Mouse (Mus musculus): ENCODE measurements at regions not wholly inside any gene's neighbourhood (a gene's known extent, or its start where the extent isn't known, plus 50 kb on each side); places are given as distances from the start of the nearest gene placed in this dataset.

DNA sequence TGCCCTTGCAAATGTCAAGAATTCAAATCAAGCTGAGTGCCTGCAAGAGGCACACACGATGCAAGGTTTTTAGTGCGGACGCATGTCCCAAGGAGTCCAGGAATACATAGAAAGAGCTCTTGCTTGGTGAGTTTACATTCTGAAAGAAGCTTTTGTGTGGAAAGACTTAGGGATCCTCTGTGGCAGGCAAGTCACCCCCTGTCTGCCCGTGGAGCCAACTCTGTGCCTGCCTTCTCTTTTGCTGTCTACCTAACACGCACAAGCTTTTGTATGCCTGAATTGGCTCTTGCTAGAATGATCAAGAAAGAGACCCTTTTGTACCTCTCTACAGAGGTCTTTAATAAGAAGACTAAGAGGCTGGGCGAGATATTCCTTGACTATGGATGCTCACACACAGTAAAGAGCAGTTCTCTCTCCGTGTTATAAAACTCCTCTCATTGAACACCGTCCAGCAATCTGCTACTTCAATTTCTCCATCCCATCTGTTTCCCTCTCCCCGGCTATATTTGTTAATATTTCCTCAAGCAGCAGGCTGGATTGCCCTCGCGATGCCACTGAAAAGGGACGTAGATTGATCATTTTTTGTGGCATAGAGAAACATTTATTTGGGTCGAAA lies 543.3 kb upstream of the Pou3f3 start:
- DNase-seq (ENCODE audit: low read depth): peak; percentile 63
- no peak for TF ChIP-seq CTCF (IDR thresholded peaks at IDR 0.05; ENCODE audit: borderline replicate concordance, extremely low read depth, insufficient read depth, insufficient read length)

DNA sequence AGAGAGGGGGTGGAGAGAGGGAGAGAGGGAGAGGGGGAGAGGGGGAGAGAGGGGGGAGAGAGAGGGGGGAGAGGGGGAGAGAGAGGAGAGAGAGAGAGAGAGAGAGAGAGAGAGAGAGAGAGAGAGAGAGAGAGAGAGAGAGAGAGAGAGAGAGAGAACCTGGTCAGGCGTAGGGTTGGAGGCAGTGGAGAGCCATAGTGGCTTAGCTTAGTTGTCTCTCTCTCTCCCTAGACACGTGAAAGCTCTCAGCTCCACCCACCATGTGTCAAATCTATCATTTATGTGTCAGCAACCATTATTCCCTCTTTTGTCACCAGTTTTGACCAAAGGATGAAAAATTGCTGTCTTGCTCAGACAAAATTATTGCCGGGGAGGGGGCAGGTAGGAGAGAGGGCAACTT lies 542.7 kb upstream of the Pou3f3 start:
- peak; percentile 30 for DNase-seq (ENCODE audit: low read depth)
- no peak for TF ChIP-seq POLR2A (IDR thresholded peaks at IDR 0.05; ENCODE audit: borderline replicate concordance, extremely low read depth, insufficient read depth, insufficient read length, poor library complexity, severe bottlenecking)
- TF ChIP-seq CTCF (IDR thresholded peaks at IDR 0.05; ENCODE audit: borderline replicate concordance, extremely low read depth, insufficient read depth, insufficient read length): no peak

GRCm38 (mm10) chr1:42167790-42168572 lies 527.6 kb upstream of the Pou3f3 start:
- DNase-seq (ENCODE audit: low read depth): no peak
- TF ChIP-seq POLR2A (IDR thresholded peaks at IDR 0.05; ENCODE audit: borderline replicate concordance, extremely low read depth, insufficient read depth, insufficient read length, poor library complexity, severe bottlenecking) (no peak), CTCF (IDR thresholded peaks at IDR 0.05; ENCODE audit: borderline replicate concordance, extremely low read depth, insufficient read depth, insufficient read length) (no peak)

DNA sequence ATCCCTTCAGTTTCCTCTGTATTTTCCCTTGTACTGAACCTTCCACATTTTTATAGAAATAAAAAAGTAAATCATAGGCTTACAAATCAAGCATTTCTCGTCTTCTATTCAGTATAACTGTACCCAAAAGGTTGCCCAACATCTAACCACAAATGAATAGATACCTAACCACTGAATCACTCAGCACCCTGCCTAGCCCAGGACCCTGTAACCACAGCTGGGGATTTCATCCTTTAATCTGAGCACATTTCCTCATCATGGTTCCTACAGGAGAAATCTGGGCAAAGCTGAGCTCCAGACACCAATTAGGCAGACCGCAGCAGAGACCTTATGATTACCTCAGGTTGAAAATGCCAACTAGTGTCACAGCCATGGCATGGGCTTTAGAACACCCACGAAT lies 526.1 kb upstream of the Pou3f3 start:
- TF ChIP-seq CTCF (IDR thresholded peaks at IDR 0.05; ENCODE audit: borderline replicate concordance, extremely low read depth, insufficient read depth, insufficient read length): no peak
- TF ChIP-seq POLR2A (IDR thresholded peaks at IDR 0.05; ENCODE audit: borderline replicate concordance, extremely low read depth, insufficient read depth, insufficient read length, poor library complexity, severe bottlenecking): no peak
- no peak for DNase-seq (ENCODE audit: low read depth)

- DNase-seq (ENCODE audit: low read depth): no peak
- TF ChIP-seq CTCF (IDR thresholded peaks at IDR 0.05; ENCODE audit: borderline replicate concordance, extremely low read depth, insufficient read depth, insufficient read length): no peak
- no peak for TF ChIP-seq POLR2A (IDR thresholded peaks at IDR 0.05; ENCODE audit: borderline replicate concordance, extremely low read depth, insufficient read depth, insufficient read length, poor library complexity, severe bottlenecking)
These were observed 509.3 kb upstream of the Pou3f3 start for GRCm38 (mm10) chr1:42186295-42186694.

- TF ChIP-seq POLR2A (IDR thresholded peaks at IDR 0.05; ENCODE audit: borderline replicate concordance, extremely low read depth, insufficient read depth, insufficient read length, poor library complexity, severe bottlenecking) (no peak), CTCF (IDR thresholded peaks at IDR 0.05; ENCODE audit: borderline replicate concordance, extremely low read depth, insufficient read depth, insufficient read length) (no peak)
- no peak for DNase-seq (ENCODE audit: low read depth)
These were observed 467.5 kb upstream of the Pou3f3 start for GRCm38 (mm10) chr1:42228098-42228497.

DNA sequence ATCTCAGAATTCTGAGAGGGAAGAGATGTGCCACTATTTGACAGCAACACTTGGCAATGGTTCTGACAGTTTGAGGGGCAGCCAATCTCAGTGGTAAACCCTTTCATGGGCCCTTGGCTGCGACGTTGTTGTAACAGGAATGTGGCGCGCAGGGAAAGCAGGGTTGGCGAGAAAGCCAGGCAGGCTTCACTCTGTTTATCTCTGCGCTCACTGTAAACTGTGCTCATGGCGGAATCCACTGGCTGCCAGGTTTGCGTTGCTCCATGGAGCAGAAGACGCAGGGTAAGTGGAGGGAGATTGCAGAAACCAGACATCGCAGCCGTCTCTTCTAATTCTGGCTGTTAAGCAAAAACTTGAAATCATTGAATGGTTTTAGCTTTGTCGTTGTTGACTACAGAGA lies 465.9 kb upstream of the Pou3f3 start:
- TF ChIP-seq POLR2A (IDR thresholded peaks at IDR 0.05; ENCODE audit: borderline replicate concordance, extremely low read depth, insufficient read depth, insufficient read length, poor library complexity, severe bottlenecking) (no peak), CTCF (IDR thresholded peaks at IDR 0.05; ENCODE audit: borderline replicate concordance, extremely low read depth, insufficient read depth, insufficient read length) (no peak)
- peak; percentile 96 for DNase-seq (ENCODE audit: low read depth)

- DNase-seq (ENCODE audit: low read depth): peak; percentile 93
- TF ChIP-seq POLR2A (IDR thresholded peaks at IDR 0.05; ENCODE audit: borderline replicate concordance, extremely low read depth, insufficient read depth, insufficient read length, poor library complexity, severe bottlenecking) (no peak), CTCF (IDR thresholded peaks at IDR 0.05; ENCODE audit: borderline replicate concordance, extremely low read depth, insufficient read depth, insufficient read length) (no peak)
These were observed 465.0 kb upstream of the Pou3f3 start for GRCm38 (mm10) chr1:42230469-42231040.

DNA sequence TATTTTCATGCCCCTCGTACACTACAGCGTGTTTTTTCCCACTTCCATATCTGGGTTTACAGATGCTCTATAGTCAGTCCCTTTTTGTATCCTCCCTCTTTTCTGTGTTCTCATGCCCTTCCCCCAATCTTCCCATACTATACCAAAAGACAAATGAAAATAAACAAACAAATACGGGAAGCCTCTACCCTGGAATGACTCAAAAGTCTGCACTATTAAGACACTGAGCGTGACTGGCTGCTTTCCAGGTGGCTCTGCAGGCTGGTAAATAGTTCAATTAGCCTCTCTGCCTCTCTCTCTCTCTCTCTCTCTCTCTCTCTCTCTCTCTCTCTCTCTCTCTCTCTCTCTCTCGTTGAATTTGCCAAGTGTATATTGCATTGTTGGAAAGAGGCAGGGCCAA lies 464.5 kb upstream of the Pou3f3 start:
- TF ChIP-seq POLR2A (IDR thresholded peaks at IDR 0.05; ENCODE audit: borderline replicate concordance, extremely low read depth, insufficient read depth, insufficient read length, poor library complexity, severe bottlenecking): no peak
- TF ChIP-seq CTCF (IDR thresholded peaks at IDR 0.05; ENCODE audit: borderline replicate concordance, extremely low read depth, insufficient read depth, insufficient read length): no peak
- DNase-seq (ENCODE audit: low read depth): peak; percentile 91

- peak; percentile 31 for DNase-seq (ENCODE audit: low read depth)
- TF ChIP-seq POLR2A (IDR thresholded peaks at IDR 0.05; ENCODE audit: borderline replicate concordance, extremely low read depth, insufficient read depth, insufficient read length, poor library complexity, severe bottlenecking) (no peak), CTCF (IDR thresholded peaks at IDR 0.05; ENCODE audit: borderline replicate concordance, extremely low read depth, insufficient read depth, insufficient read length) (no peak)
These were observed 463.7 kb upstream of the Pou3f3 start for GRCm38 (mm10) chr1:42231897-42232296.

- peak; percentile 65 for DNase-seq (ENCODE audit: low read depth)
- TF ChIP-seq POLR2A (IDR thresholded peaks at IDR 0.05; ENCODE audit: borderline replicate concordance, extremely low read depth, insufficient read depth, insufficient read length, poor library complexity, severe bottlenecking): no peak
- no peak for TF ChIP-seq CTCF (IDR thresholded peaks at IDR 0.05; ENCODE audit: borderline replicate concordance, extremely low read depth, insufficient read depth, insufficient read length)
These were observed 462.9 kb upstream of the Pou3f3 start for GRCm38 (mm10) chr1:42232716-42233115.

DNA sequence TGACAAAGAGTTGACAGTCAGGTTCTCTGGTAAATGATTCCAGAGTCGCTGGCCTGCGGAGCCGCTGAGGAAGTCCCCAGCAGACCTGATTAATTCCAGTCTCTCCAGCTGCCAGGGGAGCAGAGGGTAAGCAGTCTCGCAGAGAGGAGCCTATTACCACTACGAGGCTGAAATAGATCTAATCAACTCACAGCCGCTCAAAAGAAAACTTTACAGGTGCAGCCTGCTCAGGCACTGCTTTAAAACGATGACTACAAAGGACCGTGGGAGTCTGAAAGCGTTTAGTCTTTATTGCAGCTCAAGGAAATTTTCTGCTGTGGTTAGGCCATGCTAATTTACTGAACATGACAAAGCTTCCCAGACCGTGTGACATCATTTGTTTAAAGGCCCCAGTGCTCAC lies 462.3 kb upstream of the Pou3f3 start:
- peak; percentile 91 for DNase-seq (ENCODE audit: low read depth)
- TF ChIP-seq CTCF (IDR thresholded peaks at IDR 0.05; ENCODE audit: borderline replicate concordance, extremely low read depth, insufficient read depth, insufficient read length): no peak
- TF ChIP-seq POLR2A (IDR thresholded peaks at IDR 0.05; ENCODE audit: borderline replicate concordance, extremely low read depth, insufficient read depth, insufficient read length, poor library complexity, severe bottlenecking): no peak

Measured in brain, embryonic 14.5 days (tissue).